Comparison of ENCODE assay signal across 8 mouse cellular contexts in genomic region chr5:144255632-144256540, GRCm38 (mm10). TPM values are rescaled to one million over a fixed set of nuclear protein-coding genes. Genes with fewer than 3 reads are reported as not detected.
DNase-seq lines count a peak whose midpoint lies in the region; ATAC-seq and TF ChIP-seq lines count a peak whose summit lies in the region.

No protein-coding gene starts in this region.

- peaks cover 32% of the 10 kb centered on the region for H3K4me1 ChIP-seq in hindbrain, postnatal 0 days (ENCODE audit: insufficient read depth, low read length)
- peaks cover 48% of the 10 kb centered on the region for H3K4me1 ChIP-seq in limb, embryonic 13.5 days
- peaks cover 45% of the 10 kb centered on the region for H3K4me1 ChIP-seq in midbrain, embryonic 12.5 days

- 0 out of 2 replicates have a peak, but pooled peaks have one; percentile 13 for TF ChIP-seq CTCF in hindbrain, postnatal 0 days (IDR thresholded peaks at IDR 0.05; ENCODE audit: low read depth)

- H3K4me3 ChIP-seq in hindbrain, postnatal 0 days (ENCODE audit: low read length): peak overlapping the region; percentile 97
- peak overlapping the region; percentile 97 for H3K4me3 ChIP-seq in limb, embryonic 13.5 days
- peak overlapping the region; percentile 82 for H3K4me3 ChIP-seq in midbrain, embryonic 12.5 days

- H3K36me3 ChIP-seq in hindbrain, postnatal 0 days (ENCODE audit: insufficient read depth, low read length): peaks cover 3% of the 10 kb centered on the region; the same call in 1 of the 2 replicates
- H3K36me3 ChIP-seq in limb, embryonic 13.5 days: peaks cover 22% of the 10 kb centered on the region
- H3K36me3 ChIP-seq in midbrain, embryonic 12.5 days: peaks cover 20% of the 10 kb centered on the region; the same call in 1 of the 2 replicates

- peak; percentile 67 for ATAC-seq in hindbrain, postnatal 0 days
- peak; percentile 58 for ATAC-seq in limb, embryonic 13.5 days (ENCODE audit: low FRiP score, low read depth)
- ATAC-seq in midbrain, embryonic 12.5 days (ENCODE audit: low FRiP score, low read depth): peak; percentile 61
- no peak for ATAC-seq in frontal cortex, adult (ENCODE audit: low TSS enrichment)

- WGBS in hindbrain, postnatal 0 days: under 1% methylated on average over 38 of the region's 40 CpGs
- under 1% methylated on average over 34 of the region's 40 CpGs for WGBS in limb, embryonic 13.5 days
- under 1% methylated on average over 33 of the region's 40 CpGs for WGBS in midbrain, embryonic 12.5 days

- H3K4me2 ChIP-seq in hindbrain, postnatal 0 days (ENCODE audit: low read depth, low read length): peak overlapping the region; percentile 73
- H3K4me2 ChIP-seq in limb, embryonic 13.5 days (replicated peaks): peak overlapping the region; percentile 86
- H3K4me2 ChIP-seq in midbrain, embryonic 12.5 days (replicated peaks): peak overlapping the region; percentile 86

- H3K27me3 ChIP-seq in hindbrain, postnatal 0 days (ENCODE audit: insufficient read depth, low read length): no peaks in the 10 kb centered on the region
- no peaks in the 10 kb centered on the region for H3K27me3 ChIP-seq in limb, embryonic 13.5 days
- H3K27me3 ChIP-seq in midbrain, embryonic 12.5 days: no peaks in the 10 kb centered on the region

- DNase-seq in ZHBTc4 (ENCODE audit: low read depth, low spot score): peak; percentile 69
- peak; percentile 64 to 67 for DNase-seq in cerebellum, postnatal 10 days
- DNase-seq in gastrocnemius, postnatal 14 days: peak; percentile 50
- DNase-seq in hindbrain, postnatal 0 days (ENCODE audit: low spot score): peak; percentile 57
- DNase-seq in right cerebral cortex, postnatal 4 days: peak; percentile 57

- H3K9me3 ChIP-seq in hindbrain, postnatal 0 days (ENCODE audit: low read length): no peaks in the 10 kb centered on the region
- H3K9me3 ChIP-seq in limb, embryonic 13.5 days: no peaks in the 10 kb centered on the region
- H3K9me3 ChIP-seq in midbrain, embryonic 12.5 days: no peaks in the 10 kb centered on the region

- H3K9ac ChIP-seq in hindbrain, postnatal 0 days (replicated peaks; ENCODE audit: low read length): peak overlapping the region; percentile 96
- peak overlapping the region; percentile 94 for H3K9ac ChIP-seq in limb, embryonic 13.5 days
- H3K9ac ChIP-seq in midbrain, embryonic 12.5 days (replicated peaks): peak overlapping the region; percentile 97

- intact Hi-C loops in gastrocnemius, postnatal 14 days (cut with DNase I; ENCODE audit: low total_unique reads): no loop called here

- peak overlapping the region; percentile 88 for H3K27ac ChIP-seq in hindbrain, postnatal 0 days
- H3K27ac ChIP-seq in limb, embryonic 13.5 days: peak overlapping the region; percentile 89
- peak overlapping the region; percentile 90 for H3K27ac ChIP-seq in midbrain, embryonic 12.5 days (replicated peaks)

RNA-seq across cellular contexts. Expression of gene Bri3, which starts 11.6 kb away (rescaled TPM):
- total RNA-seq in gastrocnemius, postnatal 14 days (2021): 10 to 100 TPM; 39.1 to 39.7 TPM
- 18.2 and 22.1 TPM in 2 replicates for total RNA-seq in hindbrain, postnatal 0 days (2014; rRNA removed)
- 113 and 114 TPM in 2 replicates for polyA plus RNA-seq in hindbrain, postnatal 0 days (2015; fragmentation: Nextera tagmentation; extraction: Ambion mirVana)
- 112 and 126 TPM in 2 replicates for polyA plus RNA-seq in limb, embryonic 13.5 days (2015; fragmentation: Nextera tagmentation; extraction: Ambion mirVana)
- 145 and 166 TPM in 2 replicates for polyA plus RNA-seq in midbrain, embryonic 12.5 days (2016; fragmentation: Nextera tagmentation; extraction: Ambion mirVana)

RNA-seq across cellular contexts. Expression of gene Tecpr1, which starts 32.5 kb away (rescaled TPM):
- 10 to 100 TPM; 13.9 to 17.8 TPM for total RNA-seq in gastrocnemius, postnatal 14 days (2021)
- 66.2 and 77.5 TPM in 2 replicates for total RNA-seq in hindbrain, postnatal 0 days (2014; rRNA removed)
- 34.1 and 34.7 TPM in 2 replicates for polyA plus RNA-seq in hindbrain, postnatal 0 days (2015; fragmentation: Nextera tagmentation; extraction: Ambion mirVana)
- 26.3 and 27.0 TPM in 2 replicates for polyA plus RNA-seq in limb, embryonic 13.5 days (2015; fragmentation: Nextera tagmentation; extraction: Ambion mirVana)
- 33.5 and 36.1 TPM in 2 replicates for polyA plus RNA-seq in midbrain, embryonic 12.5 days (2016; fragmentation: Nextera tagmentation; extraction: Ambion mirVana)
